Mouse (Mus musculus) left cerebral cortex, adult 2 months (tissue): ENCODE results near the gene Muc20. TPM values are rescaled to one million over a fixed set of nuclear protein-coding genes. Genes with fewer than 3 reads are reported as not detected.
A peak's percentile ranks its signal among the peaks of the same experiment; 100 is the strongest.

ENCODE experiments used
- DNase-seq, 2 experiments: peaks; one replicate each; pipeline ENCODE4 v3.0.0; 2021 to 2022; ENCODE audit warnings: low spot score in 2 of 2, mixed read lengths in 1 of 2; ENCODE audit errors: extremely low spot score in 1 of 2
- H3K27ac ChIP-seq: fragments of 200-600 bp; 2 replicates; pipeline ENCODE4 v1.8.1; 2022
- H3K4me3 ChIP-seq: fragments of 200-600 bp; 2 replicates; pipeline ENCODE4 v1.8.1; 2022
- CTCF ChIP-seq: fragments of 200-600 bp; IDR thresholded peaks from 2 replicates; pipeline ENCODE4 v1.8.1; 2022; ENCODE audit warnings: antibody characterized with exemption, mild to moderate bottlenecking, moderate library complexity
- intact Hi-C: fragments of 180-260 bp; cut with DNase I; formaldehyde crosslinking; loops from one replicate; pipeline ENCODE4 v1.15.1; 2025
- total RNA-seq, 2 experiments: library from RNA; stranded (reverse); gene quantifications; 2 replicates each; pipeline ENCODE4 v1.2.3; 2021

Muc20 gene
- total RNA-seq, 2 experiments from 2014 or later = not detected

DNA sequence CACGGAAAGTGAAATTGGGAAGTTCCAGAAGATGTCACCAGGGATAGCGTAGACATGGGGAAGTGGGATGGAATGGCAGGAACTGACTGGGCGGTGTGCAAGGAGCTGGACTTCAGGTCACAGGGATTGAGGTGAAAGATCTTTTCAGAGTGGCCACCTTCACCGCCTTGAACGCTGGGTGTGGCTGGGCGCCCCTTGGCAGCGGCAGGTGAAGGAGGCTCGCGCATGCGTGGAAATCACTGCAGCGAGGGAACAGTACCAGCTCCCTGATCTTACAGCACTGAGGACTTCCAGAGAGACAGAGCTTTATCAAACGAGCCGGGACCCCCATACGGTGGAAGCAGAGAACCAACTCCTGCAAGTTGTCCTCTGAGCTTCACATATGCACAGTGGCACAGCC is 17.3 kb upstream of the Muc20 start:
- no peak overlapping the region for H3K27ac ChIP-seq
- TF ChIP-seq CTCF = no peak
- peak overlapping the region; percentile 31 for H3K4me3 ChIP-seq
- intact Hi-C loops = loop anchor here (5.0 to 10.0 kb wide), 3 partner anchors 73 to 340 kb away; no protein-coding TSS in a partner anchor
- DNase-seq = peak; percentile 18 to 20

DNA sequence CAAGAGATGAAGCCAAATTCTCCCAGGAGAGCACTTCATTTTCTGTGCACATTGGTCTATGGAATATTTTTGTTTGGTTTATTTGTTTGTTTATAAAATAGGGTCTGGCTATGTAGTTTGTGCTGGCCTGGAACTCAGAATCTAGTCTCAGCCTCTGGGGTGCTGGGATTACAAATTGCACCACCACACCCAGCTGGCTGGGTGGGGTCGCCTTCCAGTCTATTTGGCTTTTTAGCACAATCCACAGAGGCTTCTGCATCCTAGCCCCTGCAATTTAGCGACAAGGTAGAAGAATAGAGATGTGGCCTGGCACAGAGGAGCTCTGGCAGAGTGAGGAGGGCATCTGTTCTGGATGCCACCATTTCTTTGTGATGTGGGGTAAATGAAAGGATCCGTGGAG is 16.5 kb upstream of the Muc20 start:
- no peak for DNase-seq
- H3K27ac ChIP-seq = no peak overlapping the region
- intact Hi-C loops = loop anchor here (5.0 to 10.0 kb wide), 3 partner anchors 74 to 341 kb away; no protein-coding TSS in a partner anchor
- TF ChIP-seq CTCF = no peak
- no peak overlapping the region for H3K4me3 ChIP-seq

- Histone ChIP-seq H3K4me3 (no peak overlapping the region), H3K27ac (no peak overlapping the region)
- TF ChIP-seq CTCF = no peak
- no peak for DNase-seq
- intact Hi-C loops = loop anchor here (5.0 to 10.0 kb wide), 3 partner anchors 74 to 341 kb away; no protein-coding TSS in a partner anchor
These were observed 16.1 kb upstream of the Muc20 start for GRCm38 (mm10) chr16:32813362-32813761.

DNA sequence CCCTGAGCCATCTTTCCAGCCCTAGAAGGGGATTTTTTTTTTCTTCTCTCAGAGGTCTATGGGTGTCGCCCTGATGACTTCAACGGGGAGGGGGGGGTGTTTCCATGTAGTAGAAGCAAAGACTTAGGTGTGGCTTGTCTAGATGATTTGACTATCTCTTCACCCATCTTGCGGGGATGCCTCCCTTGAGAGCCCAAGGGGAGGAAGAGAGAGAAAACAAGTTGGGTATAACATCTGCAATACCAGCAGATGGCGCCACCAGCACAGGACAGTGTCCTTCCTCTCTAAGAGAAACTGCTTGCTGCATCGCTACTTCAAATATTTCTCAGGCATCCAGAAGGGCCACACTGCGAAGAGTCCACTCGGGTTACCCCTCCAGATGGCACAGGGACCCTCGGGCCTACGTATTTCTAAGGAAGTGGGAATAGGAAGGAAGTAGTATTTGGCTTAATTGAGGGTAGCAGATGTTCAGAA is 15.7 kb upstream of the Muc20 start:
- peak; percentile 80 for TF ChIP-seq CTCF
- intact Hi-C loops = loop anchor here (5.0 to 10.0 kb wide), 3 partner anchors 74 to 342 kb away; no protein-coding TSS in a partner anchor
- Histone ChIP-seq H3K4me3 (no peak overlapping the region), H3K27ac (no peak overlapping the region)
- peak; percentile 77 to 81 for DNase-seq

DNA sequence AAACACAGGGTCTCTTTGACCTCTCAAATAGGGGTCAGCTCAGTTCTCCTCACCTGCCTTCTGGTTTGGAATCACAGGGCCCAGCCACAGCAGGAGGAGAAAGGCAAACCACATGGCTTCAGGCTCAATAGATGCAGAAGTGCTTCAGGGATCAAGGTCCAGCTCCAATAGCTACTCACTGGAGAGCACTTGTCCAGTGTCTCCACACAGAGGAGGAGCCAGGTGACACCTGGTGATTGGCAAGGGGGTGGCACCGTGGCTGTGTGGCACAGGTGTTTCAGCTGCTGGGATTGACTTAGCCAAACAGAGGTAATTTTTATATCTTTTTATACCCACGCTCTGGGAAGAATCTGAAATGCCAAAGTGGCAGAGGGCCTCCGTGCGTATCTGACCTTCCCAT is 13.1 kb upstream of the Muc20 start, which contains the start of gene Smbd1:
Gene Smbd1 (minus strand): TSS at position 157 of the 400 bp plus-strand sequence.
- Histone ChIP-seq H3K4me3 (no peak within 1 kb of the TSS), H3K27ac (no peak within 1 kb of the TSS)
- TF ChIP-seq CTCF = no peak
- intact Hi-C loops = loop anchor here (5.0 to 10.0 kb wide), 3 partner anchors 77 to 344 kb away; no protein-coding TSS in a partner anchor
- no peak for DNase-seq

GRCm38 (mm10) chr16:32807408-32808185 is 10.4 kb upstream of the Muc20 start:
- no peak for TF ChIP-seq CTCF
- H3K27ac ChIP-seq = no peak overlapping the region
- no peak overlapping the region for H3K4me3 ChIP-seq
- no peak for DNase-seq
- intact Hi-C loops = no loop called here

DNA sequence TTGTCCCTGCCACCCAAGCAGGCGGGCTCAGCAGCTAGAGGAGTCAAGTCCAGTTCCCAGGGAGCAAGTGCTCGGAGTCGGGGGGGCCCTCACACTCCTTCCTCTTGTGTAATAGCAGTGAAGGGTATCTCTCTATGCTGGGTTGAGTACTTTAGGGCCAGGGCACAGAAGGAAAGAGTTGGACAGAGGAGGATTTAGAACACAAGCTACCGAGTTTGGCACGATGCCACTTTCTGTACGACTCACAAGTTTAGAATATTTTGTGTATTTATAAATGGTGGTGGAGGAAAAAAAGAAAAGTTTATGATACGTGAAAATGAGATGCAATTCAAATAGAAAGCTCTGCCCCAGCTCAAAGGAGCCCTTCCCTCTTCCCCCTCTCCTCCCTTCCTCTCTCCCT is 7.9 kb upstream of the Muc20 start:
- intact Hi-C loops = no loop called here
- no peak for DNase-seq
- H3K4me3 ChIP-seq = no peak overlapping the region
- no peak for TF ChIP-seq CTCF
- no peak overlapping the region for H3K27ac ChIP-seq

DNA sequence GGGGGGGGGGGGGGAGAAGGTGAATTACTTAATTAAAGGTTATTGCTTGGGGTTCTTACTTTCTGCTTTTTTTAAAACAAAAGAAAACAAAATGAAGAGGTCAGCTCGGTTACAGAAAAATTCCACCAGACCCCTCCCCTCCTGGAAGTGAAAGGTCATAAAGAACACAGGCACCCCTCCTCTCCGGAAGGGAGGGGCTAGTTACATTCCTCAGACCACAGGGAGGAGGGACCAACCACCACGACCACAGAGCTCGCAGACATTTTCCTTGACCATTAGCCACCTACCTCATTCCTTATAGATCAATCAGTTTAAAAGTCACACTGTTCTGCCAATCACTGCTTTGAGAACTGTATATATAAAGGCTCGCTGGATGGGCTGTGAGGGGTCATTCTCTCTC is 6.7 kb upstream of the Muc20 start:
- Histone ChIP-seq H3K4me3 (no peak overlapping the region), H3K27ac (no peak overlapping the region)
- no peak for DNase-seq
- no peak for TF ChIP-seq CTCF
- intact Hi-C loops = no loop called here

DNA sequence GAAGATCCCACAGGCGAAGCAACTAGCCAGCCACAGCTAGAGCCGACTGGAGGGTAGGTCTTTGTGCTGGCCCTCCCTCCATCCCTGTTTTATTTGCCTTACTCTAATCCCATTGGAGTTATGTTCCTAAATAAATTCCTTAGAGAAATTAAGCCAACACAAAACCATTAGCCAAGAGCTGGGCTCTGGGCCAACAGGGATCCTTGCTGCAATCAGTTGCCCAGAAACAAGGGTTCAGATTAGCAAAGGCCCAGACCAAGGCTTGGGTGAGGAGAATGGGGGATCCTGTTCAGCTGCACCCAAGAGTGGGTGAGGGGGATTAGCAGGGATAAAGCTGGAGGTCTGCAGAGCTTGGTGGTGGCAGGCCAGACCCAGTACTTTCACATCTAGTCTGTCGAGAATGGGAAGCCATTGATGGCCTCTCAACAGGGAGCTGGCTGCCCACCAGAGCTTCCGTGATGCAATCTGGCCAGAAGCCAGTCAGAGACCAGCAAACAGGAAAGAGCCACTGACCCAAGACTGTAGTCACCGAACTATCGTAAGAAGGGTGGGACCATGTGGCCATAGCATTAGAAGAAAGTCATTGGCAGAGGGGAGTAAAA is 6.1 kb upstream of the Muc20 start:
- Histone ChIP-seq H3K27ac (no peak overlapping the region), H3K4me3 (no peak overlapping the region)
- intact Hi-C loops = no loop called here
- peak; percentile 22 to 32 for DNase-seq
- TF ChIP-seq CTCF = no peak

- TF ChIP-seq CTCF = no peak
- DNase-seq = no peak
- intact Hi-C loops = no loop called here
These were observed 384 bp downstream of the Muc20 start for GRCm38 (mm10) chr16:32796676-32797425.

GRCm38 (mm10) chr16:32795177-32795576 is 2.1 kb downstream of the Muc20 start:
- no peak for DNase-seq
- TF ChIP-seq CTCF = no peak
- no peak overlapping the region for H3K4me3 ChIP-seq
- H3K27ac ChIP-seq = no peak overlapping the region
- intact Hi-C loops = no loop called here

More at GRCm38 (mm10) chr16:32796676-32797425, 384 bp downstream of the Muc20 start:
- no peak overlapping the region for H3K4me3 ChIP-seq
- no peak overlapping the region for H3K27ac ChIP-seq
